Mouse (Mus musculus) heart, embryonic 14.5 days (tissue): ENCODE data around the gene Scube1. TPM values are rescaled to one million over a fixed set of nuclear protein-coding genes. Genes with fewer than 3 reads are reported as not detected.

Experiments used
- ATAC-seq: fragments of 200-750 bp; cut with Nextera tagmentation; 2 replicates; pipeline ENCODE4 v1.8.0; 2017; ENCODE audit warnings: low read depth, moderate TSS enrichment; ENCODE audit not compliant: insufficient number of reproducible peaks, insufficient read depth, low FRiP score
- H3K27ac ChIP-seq, 2 experiments: fragments of 200-500 bp in 1 of 2; fragments of 300-500 bp in 1 of 2; sonication (generic) in 1 of 2; replicated peaks in 1 of 2; 2 replicates each; pipeline ENCODE4 v1.5.1; 2012 to 2014; ENCODE audit warnings: low read depth in 2 of 2, low read length in 2 of 2, control low read depth in 1 of 2, mild to moderate bottlenecking in 1 of 2, mixed read lengths in 1 of 2; ENCODE audit not compliant: control insufficient read depth in 1 of 2, insufficient read depth in 1 of 2
- H3K27me3 ChIP-seq: fragments of 300-500 bp; sonication (generic); 2 replicates; pipeline ENCODE4 v1.6.1; 2014; ENCODE audit warnings: mild to moderate bottlenecking, low read length, control low read depth; ENCODE audit not compliant: control insufficient read depth, insufficient read depth
- H3K36me3 ChIP-seq: fragments of 300-500 bp; sonication (generic); 2 replicates; pipeline ENCODE4 v1.6.1; 2014; ENCODE audit warnings: mild to moderate bottlenecking, control low read depth, low read length, mixed read lengths; ENCODE audit not compliant: control insufficient read depth, insufficient read depth
- H3K4me1 ChIP-seq, 2 experiments: fragments of 200-500 bp in 1 of 2; fragments of 300-500 bp in 1 of 2; sonication (generic) in 1 of 2; 2 replicates each; pipeline ENCODE4 v1.6.1; 2012 to 2014; ENCODE audit warnings: low read length in 2 of 2, control low read depth in 1 of 2, mixed read lengths in 1 of 2; ENCODE audit not compliant: control insufficient read depth in 2 of 2, insufficient read depth in 2 of 2
- H3K4me2 ChIP-seq: fragments of 300-500 bp; sonication (generic); 2 replicates; pipeline ENCODE4 v1.6.1; 2014; ENCODE audit warnings: mild to moderate bottlenecking, low read length
- H3K4me3 ChIP-seq, 2 experiments: fragments of 200-500 bp in 1 of 2; fragments of 300-500 bp in 1 of 2; sonication (generic) in 1 of 2; 2 replicates each; pipeline ENCODE4 v1.5.1; 2012 to 2014; ENCODE audit warnings: low read length in 2 of 2, mild to moderate bottlenecking in 2 of 2, control low read depth in 1 of 2, low read depth in 1 of 2, moderate library complexity in 1 of 2; ENCODE audit not compliant: control insufficient read depth in 1 of 2, insufficient read depth in 1 of 2
- H3K9ac ChIP-seq: fragments of 300-500 bp; sonication (generic); 2 replicates; pipeline ENCODE4 v1.6.1; 2014; ENCODE audit warnings: mild to moderate bottlenecking, low read length
- H3K9me3 ChIP-seq: fragments of 300-500 bp; sonication (generic); 2 replicates; pipeline ENCODE4 v1.6.1; 2016; ENCODE audit warnings: low read length, control low read depth; ENCODE audit not compliant: control insufficient read depth
- WGBS: fragments of 180-500 bp; shearing (Covaris S2); extraction: QIAGEN DNeasy Blood & Tissue Kit; methylation state at CpG from one replicate; pipeline ENCODE4 v1.1.7; 2014; 5-methylcytosine and 5-hydroxymethylcytosine counted together
- polyA plus RNA-seq: library from polyadenylated mRNA; unstranded; fragments of >200 nt; fragmentation: Nextera tagmentation; extraction: Ambion mirVana; gene quantifications from 2 replicates; pipeline ENCODE4 v1.2.1, GENCODE M21; 2014

The Scube1 gene
- polyA plus RNA-seq, 1 experiment from 2014 or later, result 7.4 TPM

DNA sequence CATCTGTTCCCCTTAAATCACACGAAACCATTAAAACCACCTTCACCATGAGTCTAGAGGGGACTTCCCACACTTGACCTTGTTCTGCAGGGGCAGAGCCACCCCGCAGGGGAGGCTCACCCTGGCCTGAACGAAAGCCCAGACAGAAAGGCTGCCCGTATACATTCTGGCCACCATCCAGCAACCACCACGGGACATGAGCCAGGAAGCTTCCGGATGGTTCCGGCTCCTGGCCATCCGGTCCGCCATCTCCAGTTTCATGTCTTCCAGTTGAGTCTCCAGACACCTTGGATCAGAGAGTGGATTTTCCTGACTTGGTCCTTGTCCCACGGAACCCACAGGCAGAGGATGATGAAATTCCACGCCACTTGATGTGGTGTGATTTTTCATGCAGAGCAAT lies 29.7 kb downstream of the Scube1 start:
- H3K4me2 ChIP-seq, result no peak overlapping the region
- H3K27ac ChIP-seq, result no peak overlapping the region
- H3K4me3 ChIP-seq, result no peak overlapping the region
- H3K4me1 ChIP-seq, result peaks cover 39 to 49% of the 10 kb centered on the region in 2 experiments
- H3K27me3 ChIP-seq, result 0 out of 2 replicates have a peak, but pooled peaks cover 5% of the 10 kb centered on the region
- H3K9me3 ChIP-seq, result no peaks in the 10 kb centered on the region
- H3K9ac ChIP-seq, result no peak overlapping the region
- no peak for ATAC-seq
- 75% methylated on average over 11 of the region's 11 CpGs for WGBS
- H3K36me3 ChIP-seq, result no peaks in the 10 kb centered on the region

DNA sequence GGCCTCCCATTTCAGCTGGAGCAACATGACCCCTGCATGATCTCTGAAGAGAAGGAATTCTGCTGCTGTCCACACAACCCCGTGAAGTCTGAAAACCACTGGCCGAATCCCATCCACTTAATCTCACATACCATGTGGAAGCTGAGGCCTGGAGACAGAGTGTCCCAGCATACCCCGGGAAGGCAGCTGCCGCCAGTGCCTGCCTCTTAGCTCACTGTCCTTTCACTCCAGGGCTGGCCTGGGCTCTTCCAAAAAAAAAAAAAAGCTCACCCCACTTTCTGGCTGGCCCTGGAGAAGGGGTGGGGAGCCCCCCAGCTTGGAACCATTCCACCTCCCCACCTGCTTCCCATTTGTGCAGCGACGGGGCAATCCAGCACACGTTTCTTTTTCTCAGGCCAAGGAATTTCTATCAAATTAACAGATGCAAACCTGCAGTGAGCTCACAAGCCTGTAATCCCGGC lies 32.9 kb downstream of the Scube1 start:
- H3K9ac ChIP-seq, result peak overlapping the region; percentile 6; the same call in 1 of the 2 replicates
- H3K27ac ChIP-seq, result peak overlapping the region; percentile 35 to 47
- 27% methylated on average over 8 of the region's 8 CpGs for WGBS
- H3K36me3 ChIP-seq, result no peaks in the 10 kb centered on the region
- H3K27me3 ChIP-seq, result no peaks in the 10 kb centered on the region
- H3K4me3 ChIP-seq, result no peak overlapping the region
- no peak overlapping the region for H3K4me2 ChIP-seq
- no peaks in the 10 kb centered on the region for H3K9me3 ChIP-seq
- peak; percentile 44; the same call in 1 of the 2 replicates for ATAC-seq
- peaks cover 30 to 38% of the 10 kb centered on the region in 2 experiments for H3K4me1 ChIP-seq

- H3K4me1 ChIP-seq, result peaks cover 26 to 30% of the 10 kb centered on the region in 2 experiments
- no peaks in the 10 kb centered on the region for H3K36me3 ChIP-seq
- H3K9ac ChIP-seq, result no peak overlapping the region
- 80% methylated on average over 12 of the region's 12 CpGs for WGBS
- H3K27ac ChIP-seq, result no peak overlapping the region
- H3K4me2 ChIP-seq, result no peak overlapping the region
- H3K27me3 ChIP-seq, result no peaks in the 10 kb centered on the region
- H3K9me3 ChIP-seq, result no peaks in the 10 kb centered on the region
- no peak overlapping the region for H3K4me3 ChIP-seq
- no peak for ATAC-seq
Observed at GRCm38 (mm10) chr15:83689946-83690345, 34.9 kb downstream of the Scube1 start.

DNA sequence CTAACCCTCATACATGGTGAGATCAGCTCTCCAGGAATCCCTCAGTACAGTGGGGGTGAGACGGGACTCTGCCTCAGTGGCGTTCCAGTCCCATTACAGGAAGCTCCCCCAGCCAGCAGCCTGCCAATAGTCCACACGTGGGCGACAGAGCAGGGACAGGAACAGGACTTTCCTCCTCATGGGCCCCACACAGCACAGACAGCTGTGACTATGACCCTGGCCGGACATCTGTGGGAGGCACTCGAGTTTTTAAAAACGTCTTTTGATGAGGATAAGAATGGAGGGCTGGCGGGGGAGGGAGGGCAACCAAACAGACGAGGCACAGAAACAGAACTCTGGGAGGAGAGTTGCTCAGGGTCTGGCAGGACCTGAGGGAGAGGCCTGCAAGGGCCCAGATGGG lies 38.2 kb downstream of the Scube1 start:
- no peaks in the 10 kb centered on the region; the same call in 1 of the 2 replicates for H3K27me3 ChIP-seq
- ATAC-seq, result 0 out of 2 replicates have a peak, but pooled peaks have one; percentile 19
- 41% methylated on average over 9 of the region's 9 CpGs for WGBS
- H3K4me3 ChIP-seq, result no peak overlapping the region
- H3K4me1 ChIP-seq, result peaks cover 13 to 15% of the 10 kb centered on the region in 2 experiments
- no peaks in the 10 kb centered on the region for H3K36me3 ChIP-seq
- no peak overlapping the region for H3K9ac ChIP-seq
- no peak overlapping the region for H3K4me2 ChIP-seq
- no peaks in the 10 kb centered on the region for H3K9me3 ChIP-seq
- no peak overlapping the region for H3K27ac ChIP-seq

DNA sequence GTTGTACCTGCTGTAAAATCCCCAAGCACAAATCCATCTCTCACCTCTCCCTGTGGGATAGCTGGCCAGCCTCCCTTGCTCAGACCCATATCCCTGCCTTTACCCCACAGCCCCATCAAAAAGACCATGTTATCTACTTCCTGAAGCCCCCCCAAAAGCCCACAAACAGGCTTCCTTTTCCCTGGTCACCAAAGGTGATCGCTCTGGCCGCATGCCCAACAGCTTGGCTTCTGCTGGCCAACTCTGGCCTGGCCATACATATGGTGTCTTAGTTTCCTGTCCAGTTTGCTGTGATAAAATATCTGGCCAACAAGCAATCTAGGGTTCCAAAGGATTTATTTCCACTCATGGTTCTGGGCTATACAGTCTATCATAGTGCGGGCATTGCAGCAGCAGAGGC lies 38.9 kb downstream of the Scube1 start:
- Histone ChIP-seq H3K4me2 (no peak overlapping the region), H3K9ac (no peak overlapping the region), H3K4me1 (peaks cover 10% of the 10 kb centered on the region in 2 experiments), H3K36me3 (no peaks in the 10 kb centered on the region), H3K27ac (no peak overlapping the region), H3K9me3 (no peaks in the 10 kb centered on the region), H3K27me3 (no peaks in the 10 kb centered on the region; the same call in 1 of the 2 replicates), H3K4me3 (no peak overlapping the region)
- no peak for ATAC-seq
- 87% methylated on average over 3 of the region's 3 CpGs for WGBS

GRCm38 (mm10) chr15:83683051-83683561 lies 41.7 kb downstream of the Scube1 start:
- 47% methylated on average over 15 of the region's 15 CpGs for WGBS
- no peak overlapping the region for H3K9ac ChIP-seq
- H3K9me3 ChIP-seq, result no peaks in the 10 kb centered on the region
- no peaks in the 10 kb centered on the region for H3K36me3 ChIP-seq
- H3K27ac ChIP-seq, result no peak overlapping the region
- H3K4me2 ChIP-seq, result no peak overlapping the region
- ATAC-seq, result no peak
- H3K4me1 ChIP-seq, result peaks cover 15 to 16% of the 10 kb centered on the region in 2 experiments
- no peak overlapping the region for H3K4me3 ChIP-seq
- peaks cover 4% of the 10 kb centered on the region; the same call in 1 of the 2 replicates for H3K27me3 ChIP-seq

DNA sequence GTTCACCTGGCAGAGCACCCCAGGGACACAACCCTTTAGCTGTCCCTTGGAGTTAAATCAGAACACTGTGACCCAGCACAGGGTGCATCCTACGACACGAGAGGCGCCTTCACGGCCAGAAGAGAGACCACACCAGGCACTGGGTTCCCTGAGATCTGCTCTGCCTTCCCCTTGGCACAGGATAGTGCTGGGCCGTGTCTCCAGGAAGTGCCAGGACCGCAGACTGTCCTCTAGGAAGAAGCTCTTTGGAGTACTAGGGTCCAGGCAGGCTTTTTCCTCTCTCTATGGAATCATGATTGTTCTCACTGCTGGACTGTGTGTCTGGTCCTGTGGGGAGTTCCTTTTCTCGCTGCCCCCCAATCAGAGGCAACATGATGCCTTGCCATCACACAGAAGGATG lies 44.5 kb downstream of the Scube1 start:
- 76% methylated on average over 7 of the region's 7 CpGs for WGBS
- no peak overlapping the region for H3K4me3 ChIP-seq
- peaks cover 13 to 19% of the 10 kb centered on the region in 2 experiments for H3K4me1 ChIP-seq
- no peak overlapping the region for H3K9ac ChIP-seq
- H3K4me2 ChIP-seq, result no peak overlapping the region
- ATAC-seq, result no peak
- H3K27ac ChIP-seq, result no peak overlapping the region
- no peaks in the 10 kb centered on the region for H3K36me3 ChIP-seq
- no peaks in the 10 kb centered on the region for H3K9me3 ChIP-seq
- H3K27me3 ChIP-seq, result peaks cover 5% of the 10 kb centered on the region; the same call in 1 of the 2 replicates

GRCm38 (mm10) chr15:83679729-83680128 lies 45.1 kb downstream of the Scube1 start:
- Histone ChIP-seq H3K27ac (no peak overlapping the region), H3K9ac (no peak overlapping the region), H3K27me3 (peaks cover 5% of the 10 kb centered on the region; the same call in 1 of the 2 replicates), H3K4me3 (no peak overlapping the region), H3K36me3 (no peaks in the 10 kb centered on the region), H3K4me1 (peaks cover 13 to 19% of the 10 kb centered on the region in 2 experiments), H3K9me3 (no peaks in the 10 kb centered on the region), H3K4me2 (no peak overlapping the region)
- ATAC-seq, result no peak
- WGBS, result 80% methylated on average over 5 of the region's 5 CpGs
